Mouse (Mus musculus) CH12.LX (cell line): ENCODE measurements around the gene Stk36. TPM values are rescaled to one million over a fixed set of nuclear protein-coding genes. Genes with fewer than 3 reads are reported as not detected.

Experiments used
- DNase-seq: peaks from one replicate; pipeline ENCODE4 v3.0.0-alpha.2; 2013; ENCODE audit errors: extremely low read depth
- H3K27ac ChIP-seq: 2 replicates; pipeline ENCODE4 v1.5.1; 2012; ENCODE audit warnings: low read depth, mild to moderate bottlenecking, control low read depth, moderate library complexity; ENCODE audit not compliant: insufficient read depth
- H3K27me3 ChIP-seq: replicated peaks from 2 replicates; pipeline ENCODE3; 2012; ENCODE audit warnings: inconsistent platforms
- H3K36me3 ChIP-seq, 2 experiments: replicated peaks in 1 of 2; 2 replicates each; pipeline versions ENCODE3 to v1.6.1; 2012; ENCODE audit warnings: inconsistent platforms in 1 of 2, low read length in 1 of 2, mild to moderate bottlenecking in 1 of 2, mixed read lengths in 1 of 2, moderate library complexity in 1 of 2; ENCODE audit not compliant: control insufficient read depth in 1 of 2, insufficient read depth in 1 of 2
- H3K4me1 ChIP-seq, 2 experiments: 2 replicates each; pipeline ENCODE4 v1.6.1; 2012; ENCODE audit warnings: inconsistent platforms in 1 of 2, moderate library complexity in 1 of 2; ENCODE audit not compliant: insufficient read depth in 2 of 2, control insufficient read depth in 1 of 2
- H3K4me2 ChIP-seq: 2 replicates; pipeline ENCODE4 v1.6.1; 2012; ENCODE audit warnings: low read depth, mild to moderate bottlenecking, control low read depth; ENCODE audit not compliant: poor library complexity, insufficient read depth, severe bottlenecking
- H3K4me3 ChIP-seq, 3 experiments: fragments of 150-350 bp in 1 of 3; sonication (generic) in 1 of 3; replicated peaks in 1 of 3; 2 replicates each; pipeline versions ENCODE3 to v1.5.1; 2011 to 2012; ENCODE audit warnings: low read depth in 2 of 3, low read length in 2 of 3, mild to moderate bottlenecking in 2 of 3, moderate library complexity in 2 of 3, control low read depth in 1 of 3, improper control_type of control experiment in 1 of 3, inconsistent platforms in 1 of 3, mixed read lengths in 1 of 3; ENCODE audit not compliant: poor library complexity in 1 of 3
- H3K79me2 ChIP-seq: replicated peaks from 2 replicates; pipeline ENCODE4 v1.6.1; 2012; ENCODE audit warnings: mild to moderate bottlenecking, moderate library complexity; ENCODE audit not compliant: control insufficient read depth, poor library complexity, insufficient read depth, severe bottlenecking; ENCODE audit errors: extremely low read depth
- H3K9ac ChIP-seq: 2 replicates; pipeline ENCODE4 v1.6.1; 2012; ENCODE audit warnings: low read depth, mild to moderate bottlenecking, control low read depth, moderate library complexity; ENCODE audit not compliant: insufficient read depth
- H3K9me3 ChIP-seq: replicated peaks from 2 replicates; pipeline ENCODE3; 2012; ENCODE audit warnings: low read length, inconsistent platforms, mixed read lengths
- CHD1 ChIP-seq: IDR thresholded peaks from 2 replicates; pipeline ENCODE4 v1.6.1; 2012; ENCODE audit warnings: low read depth, low read length, improper control_type of control experiment, inconsistent platforms
- CTCF ChIP-seq, 2 experiments: IDR thresholded peaks in 1 of 2; conservative IDR thresholded peaks in 1 of 2; 2 replicates each; pipeline ENCODE4 v1.5.1; 2011 to 2012; ENCODE audit warnings: low read depth in 2 of 2, low read length in 2 of 2, improper control_type of control experiment in 1 of 2, inconsistent platforms in 1 of 2, mild to moderate bottlenecking in 1 of 2, moderate library complexity in 1 of 2
- E2F4 ChIP-seq: IDR thresholded peaks from 2 replicates; pipeline ENCODE4 v1.6.1; 2011; ENCODE audit warnings: low read depth, low read length, improper control_type of control experiment; ENCODE audit not compliant: insufficient replicate concordance
- EP300 ChIP-seq: IDR thresholded peaks from 2 replicates; pipeline ENCODE4 v1.6.1; 2011; ENCODE audit warnings: low read length, improper control_type of control experiment
- ETS1 ChIP-seq: conservative IDR thresholded peaks from 2 replicates; pipeline ENCODE4 v1.6.1; 2012; ENCODE audit warnings: low read depth, mild to moderate bottlenecking, inconsistent platforms, low read length, improper control_type of control experiment, moderate library complexity
- IRF4 ChIP-seq: IDR thresholded peaks from 2 replicates; pipeline ENCODE4 v1.6.1; 2014; ENCODE audit warnings: low read depth, mild to moderate bottlenecking, inconsistent platforms, low read length, improper control_type of control experiment
- JUN ChIP-seq: IDR thresholded peaks from 2 replicates; pipeline ENCODE4 v1.6.1; 2011; ENCODE audit warnings: low read depth, mild to moderate bottlenecking, low read length, improper control_type of control experiment, moderate library complexity; ENCODE audit not compliant: insufficient read depth
- MEF2A ChIP-seq: IDR thresholded peaks from 2 replicates; pipeline ENCODE4 v1.6.1; 2014; ENCODE audit warnings: low read depth, mild to moderate bottlenecking, inconsistent platforms, low read length, improper control_type of control experiment, borderline replicate concordance
- MXI1 ChIP-seq: IDR thresholded peaks from 2 replicates; pipeline ENCODE4 v1.6.1; 2011; ENCODE audit warnings: mild to moderate bottlenecking, low read depth, low read length, improper control_type of control experiment
- MYC ChIP-seq: IDR thresholded peaks from 2 replicates; pipeline ENCODE4 v1.6.1; 2011; ENCODE audit warnings: low read depth, mild to moderate bottlenecking, improper control_type of control experiment, low read length
- NRF1 ChIP-seq: IDR thresholded peaks from 2 replicates; pipeline ENCODE4 v1.6.1; 2014; ENCODE audit warnings: low read depth, mild to moderate bottlenecking, inconsistent platforms, low read length, improper control_type of control experiment, moderate library complexity
- POLR2A ChIP-seq: IDR thresholded peaks from 2 replicates; pipeline ENCODE4 v1.6.1; 2011; ENCODE audit warnings: low read depth, mild to moderate bottlenecking, improper control_type of control experiment, low read length
- RCOR1 ChIP-seq: conservative IDR thresholded peaks from 2 replicates; pipeline ENCODE4 v1.6.1; 2012; ENCODE audit warnings: low read depth, mild to moderate bottlenecking, inconsistent platforms, low read length, improper control_type of control experiment
- SIN3A ChIP-seq: IDR thresholded peaks from 2 replicates; pipeline ENCODE4 v1.6.1; 2012; ENCODE audit warnings: low read length, improper control_type of control experiment, inconsistent platforms
- SMC3 ChIP-seq: IDR thresholded peaks from 2 replicates; pipeline ENCODE4 v1.6.1; 2011; ENCODE audit warnings: low read depth, low read length, improper control_type of control experiment
- TBP ChIP-seq: conservative IDR thresholded peaks from 2 replicates; pipeline ENCODE4 v1.6.1; 2011; ENCODE audit warnings: low read depth, low read length, improper control_type of control experiment
- TCF12 ChIP-seq: IDR thresholded peaks from 2 replicates; pipeline ENCODE4 v1.6.1; 2014; ENCODE audit warnings: low read depth, mild to moderate bottlenecking, inconsistent platforms, low read length, improper control_type of control experiment
- USF2 ChIP-seq: conservative IDR thresholded peaks from 2 replicates; pipeline ENCODE4 v1.6.1; 2011; ENCODE audit warnings: low read depth, low read length, improper control_type of control experiment
- ZC3H11A ChIP-seq: IDR thresholded peaks from 2 replicates; pipeline ENCODE4 v1.6.1; 2012; ENCODE audit warnings: low read depth, mild to moderate bottlenecking, inconsistent platforms, low read length, improper control_type of control experiment
- ZMIZ1 ChIP-seq: IDR thresholded peaks from 2 replicates; pipeline ENCODE4 v1.6.1; 2012; ENCODE audit warnings: low read depth, mild to moderate bottlenecking, inconsistent platforms, low read length, improper control_type of control experiment
- ZNF384 ChIP-seq: IDR thresholded peaks from 2 replicates; pipeline ENCODE4 v1.6.1; 2012; ENCODE audit warnings: low read depth, low read length, improper control_type of control experiment, inconsistent platforms
- dilution Hi-C: fragments of 300-500 bp; cut with MboI; formaldehyde crosslinking; loops from 2 replicates; pipeline ENCODE4 v1.14.3; 2020; ENCODE audit warnings: low sequenced_read_pairs; ENCODE audit not compliant: extremely low pct_unique_long_range_greater_than_20kb, extremely low pct_ligation_motif_present
- in situ Hi-C: fragments of 300-500 bp; cut with MboI; formaldehyde crosslinking; loops from 3 replicates; pipeline ENCODE4 v1.14.3; 2019; ENCODE audit warnings: low sequenced_read_pairs, low pct_ligation_motif_present, low pct_unique_long_range_greater_than_20kb, mixed read lengths
- polyA plus RNA-seq: library from polyadenylated mRNA; unstranded; fragments of >175 nt; gene quantifications from 2 replicates; pipeline ENCODE4 v1.2.1, GENCODE M21; 2012; ENCODE audit warnings: low read depth; ENCODE audit not compliant: insufficient read length
- total RNA-seq, 2 experiments: library from RNA; depleted of rRNA; stranded (reverse); fragments of 300-350 nt in 1 of 2; fragments of >200 nt in 1 of 2; gene quantifications; 2 replicates each; pipeline ENCODE4 v1.2.3; 2012 to 2014

The Stk36 gene
- total and polyA plus RNA-seq, 3 experiments = 0.40 to 1.8 (median 0.81) TPM

DNA sequence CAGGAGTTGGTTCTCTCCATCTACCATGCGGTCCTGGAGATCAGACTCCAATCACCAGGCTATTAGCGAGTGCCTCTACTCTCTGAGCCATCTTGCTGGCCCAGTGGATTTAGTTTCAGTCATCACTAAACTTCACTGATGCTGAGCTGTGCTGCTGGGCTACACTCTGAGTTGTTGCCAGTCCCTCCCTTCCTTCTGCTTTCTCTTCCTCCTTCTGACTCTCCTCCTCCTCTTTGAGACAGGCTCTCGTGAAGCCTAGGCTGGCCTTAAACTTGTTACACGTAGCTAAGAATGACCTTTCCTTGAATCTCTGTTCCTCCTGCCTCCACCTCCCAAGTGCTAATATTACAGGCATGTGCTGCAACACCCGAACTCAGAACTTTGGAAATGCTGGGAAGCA, 42.2 kb upstream of the Stk36 start:
- Histone ChIP-seq H3K27ac (no peak overlapping the region), H3K36me3 (peaks cover 0 to 13% of the 10 kb centered on the region in 2 experiments), H3K9ac (no peak overlapping the region), H3K4me3 (no peak overlapping the region), H3K4me2 (no peak overlapping the region), H3K4me1 (0 out of 4 replicates have a peak, but pooled peaks cover 0 to 3% of the 10 kb centered on the region in 2 experiments), H3K9me3 (no peaks in the 10 kb centered on the region), H3K79me2 (no peaks in the 10 kb centered on the region), H3K27me3 (no peaks in the 10 kb centered on the region)
- in situ Hi-C loops = no loop called here
- TF ChIP-seq TCF12 = no peak
- TF ChIP-seq EP300 = no peak
- no peak for TF ChIP-seq MYC
- TF ChIP-seq MEF2A = no peak
- TF ChIP-seq RCOR1 = no peak
- DNase-seq = no peak
- dilution Hi-C loops = no loop called here

DNA sequence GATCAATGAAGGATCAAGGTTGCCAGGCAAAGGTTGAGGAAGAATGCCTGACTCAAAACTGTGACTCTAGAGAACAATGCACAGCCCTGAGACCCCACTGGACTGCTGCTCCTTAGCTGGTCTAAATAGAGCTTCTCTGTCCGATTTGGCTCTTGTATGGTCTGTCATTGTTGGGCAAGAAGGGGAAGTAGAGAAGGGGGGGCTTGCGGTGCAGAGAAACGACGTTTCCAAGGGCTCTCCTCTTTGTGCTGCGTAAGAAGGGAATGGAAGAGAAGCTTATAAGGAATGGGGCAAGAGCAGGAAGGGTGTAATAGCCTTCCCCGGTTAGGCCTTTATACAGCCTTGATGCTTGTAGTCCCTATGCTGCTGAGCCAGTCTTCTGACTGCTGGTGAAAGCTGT, 35.4 kb upstream of the Stk36 start:
- Histone ChIP-seq H3K36me3 (peaks cover 55 to 76% of the 10 kb centered on the region in 2 experiments), H3K4me1 (no peaks in the 10 kb centered on the region), H3K27me3 (no peaks in the 10 kb centered on the region), H3K4me3 (no peak overlapping the region), H3K9ac (no peak overlapping the region), H3K9me3 (no peaks in the 10 kb centered on the region), H3K4me2 (no peak overlapping the region), H3K79me2 (no peaks in the 10 kb centered on the region; the same call in 1 of the 2 replicates), H3K27ac (no peak overlapping the region)
- no peak for DNase-seq
- in situ Hi-C loops (no loop called here), dilution Hi-C loops (no loop called here)
- TF ChIP-seq POLR2A = no peak
- TF ChIP-seq ZMIZ1 = no peak
- no peak for TF ChIP-seq USF2
- no peak for TF ChIP-seq TCF12
- TF ChIP-seq ZC3H11A = no peak
- TF ChIP-seq ZNF384 = no peak
- TF ChIP-seq MXI1 = no peak
- TF ChIP-seq ETS1 = no peak
- TF ChIP-seq CHD1 = no peak
- TF ChIP-seq SIN3A = no peak
- no peak for TF ChIP-seq EP300
- no peak for TF ChIP-seq E2F4
- no peak for TF ChIP-seq TBP
- no peak for TF ChIP-seq JUN
- no peak for TF ChIP-seq NRF1
- no peak for TF ChIP-seq SMC3
- no peak for TF ChIP-seq RCOR1
- no peak for TF ChIP-seq IRF4
- no peak for TF ChIP-seq CTCF (conservative IDR thresholded peaks at IDR 0.05 in 1 of 2, IDR thresholded peaks at IDR 0.05 in 1 of 2; ENCODE audit: low read depth in 2 of 2, low read length in 2 of 2)
